Mouse (Mus musculus): ENCODE data around the gene Lfng.
A peak's percentile ranks its signal among the peaks of the same experiment; 100 is the strongest.

Gene Lfng

GRCm38 (mm10) chr5:140607001-140607835 lies at the start of gene Lfng:
Gene Lfng (plus strand): TSS chr5:140607320.
- DNase-seq (ENCODE audit: extremely low read depth, insufficient read length, low spot score): peak; percentile 88

GRCm38 (mm10) chr5:140562601-140563000 lies 44.5 kb upstream of the Lfng start:
- DNase-seq (ENCODE audit: extremely low read depth, insufficient read length, low spot score): no peak

GRCm38 (mm10) chr5:140564896-140565295 lies 42.2 kb upstream of the Lfng start, which contains the start of gene Grifin:
Gene Grifin (minus strand): TSS chr5:140565071.
- DNase-seq (ENCODE audit: extremely low read depth, insufficient read length, low spot score): no peak

- DNase-seq (ENCODE audit: extremely low read depth, insufficient read length, low spot score): no peak
Observed at GRCm38 (mm10) chr5:140565451-140565850, 41.7 kb upstream of the Lfng start.

- no peak for DNase-seq (ENCODE audit: extremely low read depth, insufficient read length, low spot score)
Observed at GRCm38 (mm10) chr5:140565856-140566255, 41.3 kb upstream of the Lfng start.

- no peak for DNase-seq (ENCODE audit: extremely low read depth, insufficient read length, low spot score)
Observed at GRCm38 (mm10) chr5:140566271-140566670, 40.8 kb upstream of the Lfng start.

- DNase-seq (ENCODE audit: extremely low read depth, insufficient read length, low spot score): peak; percentile 93
Observed at GRCm38 (mm10) chr5:140567321-140567720, 39.8 kb upstream of the Lfng start.

- DNase-seq (ENCODE audit: extremely low read depth, insufficient read length, low spot score): no peak
Observed at GRCm38 (mm10) chr5:140567751-140568150, 39.4 kb upstream of the Lfng start.

- DNase-seq (ENCODE audit: extremely low read depth, insufficient read length, low spot score): peak; percentile 54
Observed at GRCm38 (mm10) chr5:140568321-140568970, 38.7 kb upstream of the Lfng start.

- DNase-seq (ENCODE audit: extremely low read depth, insufficient read length, low spot score): no peak
Observed at GRCm38 (mm10) chr5:140569032-140569595, 38.0 kb upstream of the Lfng start.

GRCm38 (mm10) chr5:140570223-140570870 lies 36.8 kb upstream of the Lfng start:
- DNase-seq (ENCODE audit: extremely low read depth, insufficient read length, low spot score): no peak

- no peak for DNase-seq (ENCODE audit: extremely low read depth, insufficient read length, low spot score)
Observed at GRCm38 (mm10) chr5:140571201-140571600, 35.9 kb upstream of the Lfng start.

GRCm38 (mm10) chr5:140571673-140572072 lies 35.4 kb upstream of the Lfng start:
- peak; percentile 83 for DNase-seq (ENCODE audit: extremely low read depth, insufficient read length, low spot score)

- no peak for DNase-seq (ENCODE audit: extremely low read depth, insufficient read length, low spot score)
Observed at GRCm38 (mm10) chr5:140572611-140573010, 34.5 kb upstream of the Lfng start.

GRCm38 (mm10) chr5:140575381-140575866 lies 31.7 kb upstream of the Lfng start:
- DNase-seq (ENCODE audit: extremely low read depth, insufficient read length, low spot score): no peak

GRCm38 (mm10) chr5:140579221-140579620 lies 27.9 kb upstream of the Lfng start:
- no peak for DNase-seq (ENCODE audit: extremely low read depth, insufficient read length, low spot score)

- no peak for DNase-seq (ENCODE audit: extremely low read depth, insufficient read length, low spot score)
Observed at GRCm38 (mm10) chr5:140579771-140580170, 27.3 kb upstream of the Lfng start.

GRCm38 (mm10) chr5:140581569-140581968 lies 25.6 kb upstream of the Lfng start:
- no peak for DNase-seq (ENCODE audit: extremely low read depth, insufficient read length, low spot score)

GRCm38 (mm10) chr5:140582995-140583731 lies 24.0 kb upstream of the Lfng start:
- DNase-seq (ENCODE audit: extremely low read depth, insufficient read length, low spot score): peak; percentile 45

- no peak for DNase-seq (ENCODE audit: extremely low read depth, insufficient read length, low spot score)
Observed at GRCm38 (mm10) chr5:140583732-140584368, 23.3 kb upstream of the Lfng start.
